Mouse (Mus musculus): ENCODE measurements around the gene Syvn1.
A peak's percentile ranks its signal among the peaks of the same experiment; 100 is the strongest.

Gene Syvn1

DNA sequence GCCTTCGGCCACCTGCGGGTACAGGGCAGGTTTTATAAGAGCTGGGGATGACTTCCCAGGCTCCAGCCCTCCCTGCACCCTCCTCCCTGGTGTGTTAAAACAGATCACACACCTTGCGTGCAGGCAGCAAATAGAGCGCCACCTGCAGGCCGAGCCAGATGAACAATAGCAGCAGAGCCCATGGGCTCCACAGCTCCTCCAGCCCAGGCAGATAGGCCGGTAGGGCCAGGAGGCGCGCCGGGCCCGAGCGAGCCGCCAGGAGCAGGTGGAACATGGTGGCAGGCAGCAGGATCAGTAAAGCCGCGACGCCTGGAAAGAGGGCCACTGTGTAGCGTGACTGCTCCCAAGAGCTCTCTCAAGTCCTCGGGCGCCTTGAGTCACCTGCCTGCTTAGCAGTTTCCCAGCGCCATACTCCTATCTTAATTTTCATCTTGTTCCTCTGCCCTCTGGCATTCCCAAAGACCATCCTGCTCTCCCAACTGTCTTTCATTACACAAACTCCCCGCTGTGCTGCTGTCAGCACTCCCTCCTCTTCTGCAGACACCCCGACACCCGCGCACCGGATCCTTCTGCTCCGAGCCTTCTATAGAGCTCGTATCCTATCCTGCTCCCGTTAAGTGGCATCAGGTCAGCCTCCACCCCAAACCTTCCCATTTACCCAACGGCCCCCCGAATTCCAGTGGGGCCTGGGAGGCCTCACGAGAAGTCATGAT, 20.8 kb downstream of the Syvn1 start:
- DNase-seq (ENCODE audit: inconsistent age in 2 of 2, low spot score in 1 of 2): peak; percentile 85 to 93

DNA sequence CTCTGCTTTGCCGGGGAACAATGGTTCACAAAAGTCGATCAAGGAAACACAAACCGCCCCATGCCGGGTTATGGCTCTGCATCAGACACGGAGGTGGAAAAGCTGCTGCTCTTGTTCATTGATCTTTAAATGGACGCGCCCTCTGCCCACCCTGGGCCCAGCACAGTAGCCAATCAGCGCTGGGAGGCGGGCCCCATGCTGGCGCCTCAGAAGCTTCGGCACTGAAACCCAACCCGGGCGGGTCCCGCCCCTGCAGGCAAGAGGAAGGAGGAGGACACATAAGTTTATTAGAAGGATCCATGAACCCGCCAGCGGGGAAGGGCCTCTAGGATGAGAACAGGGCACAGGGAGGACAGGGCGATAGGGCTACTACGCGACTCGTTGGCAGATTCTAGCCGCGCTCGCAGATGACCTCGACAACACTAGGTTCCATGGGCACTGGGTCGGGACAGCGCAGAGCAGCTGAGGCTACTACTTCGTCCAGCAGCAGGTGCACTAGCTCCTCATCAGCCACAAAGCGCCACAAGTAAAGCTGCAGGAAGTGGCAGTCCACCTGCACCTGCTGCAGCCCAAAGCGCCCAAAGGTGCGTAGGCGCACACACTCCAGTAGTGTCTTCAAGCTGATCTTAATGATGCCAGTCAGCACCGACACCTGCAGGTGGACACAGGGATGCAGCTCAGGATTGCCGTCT, 21.5 kb downstream of the Syvn1 start, which contains the start of gene Tm7sf2:
Gene Tm7sf2 (minus strand): TSS at position 650 of the 692 bp plus-strand sequence.
- peak; percentile 96 to 97 for DNase-seq (ENCODE audit: inconsistent age in 2 of 2, low spot score in 1 of 2)

DNA sequence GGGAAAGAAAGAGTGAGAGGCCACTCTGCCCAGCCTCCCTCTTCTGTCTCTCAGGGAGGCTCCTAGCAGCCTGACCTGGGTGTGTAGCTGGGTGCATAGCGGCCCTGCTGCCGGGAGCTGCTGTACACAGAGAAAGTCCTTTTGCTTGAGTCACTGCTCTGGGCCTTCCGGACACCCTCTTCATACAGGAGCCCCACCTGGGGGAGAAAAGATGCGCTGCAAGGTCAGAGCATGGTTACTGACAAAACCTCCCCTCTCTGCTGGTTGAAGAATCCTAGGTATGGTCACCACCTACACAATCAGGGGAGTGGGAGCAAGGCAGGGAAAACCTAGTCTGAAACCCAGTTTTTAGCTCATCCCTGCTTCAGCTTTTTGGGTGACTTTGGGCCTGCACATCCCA, 22.6 kb downstream of the Syvn1 start:
- no peak for DNase-seq (ENCODE audit: inconsistent age in 2 of 2, low spot score in 1 of 2)

GRCm38 (mm10) chr19:6069851-6070250, 23.5 kb downstream of the Syvn1 start:
- DNase-seq (ENCODE audit: inconsistent age in 2 of 2, low spot score in 1 of 2): no peak

DNA sequence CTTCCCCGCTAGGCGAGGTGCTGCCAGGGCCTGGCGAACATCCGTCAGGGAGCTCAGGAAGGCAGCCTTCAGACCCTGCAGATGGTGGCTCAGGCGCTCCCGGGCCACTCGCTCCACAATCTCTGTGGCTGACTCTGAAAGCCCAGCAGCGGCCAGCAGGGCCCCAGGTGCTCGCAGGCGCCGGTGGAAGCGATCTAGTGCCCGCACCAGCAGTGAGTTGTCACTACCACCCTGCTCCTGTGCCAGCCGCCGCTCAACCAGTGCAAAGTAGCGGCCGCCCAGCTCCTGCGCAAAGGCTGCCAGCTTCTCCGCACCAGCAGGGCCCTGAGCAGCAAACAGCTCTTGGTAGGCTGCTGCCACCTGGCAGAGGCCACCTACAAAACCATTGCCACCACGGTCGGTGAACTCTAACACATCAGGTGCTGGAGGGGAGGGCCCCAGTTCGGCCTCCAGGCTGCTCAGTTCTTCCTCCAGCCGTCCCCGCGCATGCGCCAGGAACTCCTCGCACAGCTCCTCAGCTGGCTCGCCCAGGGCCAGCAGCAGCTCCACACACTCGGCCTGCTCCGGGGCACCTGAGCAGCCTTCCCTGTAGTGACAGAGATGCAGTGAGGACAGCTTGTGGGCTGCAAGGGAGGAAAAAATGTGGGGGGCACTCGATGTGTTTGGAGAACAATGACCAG, 24.3 kb downstream of the Syvn1 start:
- DNase-seq (ENCODE audit: inconsistent age in 2 of 2, low spot score in 1 of 2): no peak

- DNase-seq (ENCODE audit: inconsistent age in 2 of 2, low spot score in 1 of 2): no peak
Measured at GRCm38 (mm10) chr19:6071261-6071660, 24.9 kb downstream of the Syvn1 start.

DNA sequence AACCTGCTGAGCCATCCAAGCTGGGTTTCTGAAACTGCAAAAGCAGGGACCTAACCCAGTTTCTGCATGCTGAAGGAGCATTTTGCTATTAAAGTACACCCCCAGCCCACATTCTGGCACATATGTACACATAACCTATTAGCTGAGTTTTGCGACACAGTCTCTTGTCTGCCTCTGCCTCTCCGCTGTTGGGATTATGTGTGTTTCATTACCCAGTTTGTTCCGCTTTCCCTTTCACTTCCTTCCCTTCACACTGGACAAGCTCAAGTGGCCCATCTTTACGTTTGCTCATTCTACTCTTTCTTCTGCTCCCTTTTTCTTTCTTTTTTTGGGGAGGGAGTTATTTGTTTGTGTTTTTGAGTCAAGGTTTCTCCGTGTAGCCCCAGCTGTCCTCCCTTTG, 27.5 kb downstream of the Syvn1 start:
- DNase-seq (ENCODE audit: inconsistent age in 2 of 2, low spot score in 1 of 2): no peak

DNA sequence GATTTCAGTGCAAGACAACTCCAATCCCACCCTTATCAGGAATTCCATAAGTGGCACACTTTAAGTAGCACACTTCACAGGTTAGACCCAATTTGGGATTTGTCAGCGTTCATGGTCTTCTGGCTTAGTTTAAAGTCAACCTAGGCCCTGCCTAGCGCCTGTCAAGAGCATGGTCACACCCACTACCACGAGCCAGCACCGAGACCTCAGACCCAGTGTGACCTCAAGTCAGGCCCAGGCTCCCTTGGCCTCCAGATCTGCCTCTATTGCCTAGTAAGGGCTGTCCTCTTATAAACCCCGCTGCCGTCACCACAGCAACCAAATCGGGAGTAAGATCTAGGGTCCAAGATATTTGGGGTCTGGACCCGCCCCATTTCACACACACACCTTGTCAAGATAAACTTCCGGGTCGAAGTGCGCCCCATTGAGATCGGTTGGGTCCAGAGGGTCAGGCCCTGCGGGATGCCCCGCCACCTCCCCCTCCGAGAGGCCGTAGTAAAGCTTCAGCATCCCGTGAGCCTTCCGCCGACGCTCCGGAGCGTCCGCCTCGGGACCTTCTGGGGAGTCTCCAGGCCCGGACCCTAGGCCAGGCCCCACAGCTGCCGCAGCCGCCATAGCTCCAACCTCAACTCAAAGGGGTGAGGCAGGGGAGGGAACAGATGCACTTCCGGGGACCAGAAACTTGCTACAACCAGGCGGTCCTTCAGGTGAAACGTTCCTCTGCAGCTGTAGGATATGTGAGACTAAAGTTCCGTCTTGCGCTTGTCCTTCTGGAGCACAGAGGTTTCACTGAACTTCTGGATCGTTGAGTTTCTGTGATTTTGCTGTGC, 30.4 kb downstream of the Syvn1 start, which contains the start of gene Vps51:
Gene Vps51 (minus strand): TSS at position 668 of the 830 bp plus-strand sequence.
- DNase-seq (ENCODE audit: inconsistent age in 2 of 2, low spot score in 1 of 2): peak; percentile 87 to 96

GRCm38 (mm10) chr19:6079983-6080480, 33.7 kb downstream of the Syvn1 start, which contains the start of gene Tmem262:
TSS of gene Tmem262 (plus strand) at chr19:6080033.
- no peak for DNase-seq (ENCODE audit: inconsistent age in 2 of 2, low spot score in 1 of 2)

- DNase-seq (ENCODE audit: inconsistent age in 2 of 2, low spot score in 1 of 2): no peak
Measured at GRCm38 (mm10) chr19:6082156-6082555, 35.8 kb downstream of the Syvn1 start, which contains the start of gene Gm28374. TSS of gene Gm28374 (minus strand) at chr19:6082256.

DNA sequence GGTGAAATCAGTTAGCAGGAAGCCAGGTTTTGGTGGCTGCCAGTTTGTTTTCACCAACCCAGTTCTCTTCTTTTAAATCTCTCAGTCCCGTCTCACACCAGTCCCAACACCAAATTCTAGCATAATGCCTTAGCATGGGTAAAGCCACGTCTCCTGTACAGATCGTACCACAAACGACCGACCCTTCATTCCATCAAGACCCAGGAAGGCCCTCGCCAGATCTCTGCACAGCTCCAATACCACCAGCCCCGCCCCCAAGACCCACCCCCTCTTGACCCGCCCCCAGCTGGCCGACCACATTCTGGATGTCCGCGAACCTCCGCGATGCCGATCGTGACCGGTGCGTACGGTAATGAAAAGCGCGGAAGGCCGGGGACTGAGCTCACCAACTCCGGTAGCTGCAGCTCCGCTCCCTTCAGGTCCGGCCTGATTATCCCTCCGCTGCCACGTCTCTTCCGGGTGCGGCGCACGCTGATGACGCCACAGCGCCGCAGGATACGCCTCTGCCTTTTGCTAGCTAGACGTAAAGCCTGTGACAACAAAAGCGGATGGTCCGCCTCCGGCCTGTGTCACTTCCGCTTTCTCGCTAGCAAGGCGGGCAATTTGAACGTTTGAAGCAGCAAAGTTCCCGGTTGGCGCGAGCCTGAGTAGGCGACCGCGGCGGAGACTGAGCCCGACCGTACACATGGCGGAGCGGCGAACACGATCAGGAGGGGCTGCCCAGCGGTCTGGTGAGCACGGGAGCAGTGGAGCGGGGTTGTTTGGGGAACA, 38.3 kb downstream of the Syvn1 start, which contains the start of the genes Zfpl1 and Cdca5:
Gene Zfpl1 (minus strand): TSS at position 479 of the 771 bp plus-strand sequence.
Gene Cdca5 (plus strand): TSS at position 506 of the 771 bp plus-strand sequence.
- DNase-seq (ENCODE audit: inconsistent age in 2 of 2, low spot score in 1 of 2): peak; percentile 96 to 98

DNA sequence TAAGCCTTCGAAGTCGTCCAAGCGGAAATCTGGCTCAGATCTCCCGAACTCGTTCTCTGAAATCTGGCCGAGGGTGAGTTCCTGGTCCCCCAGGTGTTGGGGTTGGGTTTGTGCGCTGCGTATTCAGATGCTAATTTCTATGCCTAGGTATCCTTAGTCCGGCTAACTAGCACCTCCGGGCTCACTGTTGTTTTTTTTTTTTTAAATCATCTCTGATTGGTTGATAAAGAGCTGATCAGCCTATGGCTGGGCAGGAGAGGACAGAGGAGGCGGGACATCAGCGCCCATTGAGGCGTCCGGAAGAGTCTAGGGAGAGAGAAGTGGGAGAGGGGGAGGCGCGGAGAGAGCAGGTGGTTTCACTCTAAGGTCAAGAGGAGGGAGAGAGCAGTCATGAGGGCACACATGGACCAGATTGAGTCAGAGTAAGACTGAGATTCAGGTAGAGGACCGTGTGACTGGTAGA, 39.1 kb downstream of the Syvn1 start:
- DNase-seq (ENCODE audit: inconsistent age in 2 of 2, low spot score in 1 of 2): peak; percentile 44 to 81

DNA sequence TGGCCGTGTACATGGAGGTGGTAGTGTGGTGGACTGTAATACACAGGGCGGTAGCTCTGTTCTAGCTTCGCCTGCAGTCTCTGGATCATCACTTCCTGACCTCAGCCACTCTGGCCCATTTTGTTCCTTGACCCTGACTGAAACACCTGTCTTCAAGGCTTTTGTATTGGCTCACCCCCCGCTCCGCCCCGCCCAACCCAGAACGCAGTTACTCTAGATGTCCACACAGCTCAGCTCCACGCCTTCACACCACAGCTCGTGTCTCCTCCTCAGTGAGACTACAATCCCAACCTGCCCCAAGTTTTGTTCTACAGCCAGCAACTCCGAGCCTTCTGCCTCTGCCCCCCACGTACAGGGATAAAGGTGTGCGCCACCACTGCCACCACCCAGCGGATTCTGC, 42.5 kb downstream of the Syvn1 start:
- no peak for DNase-seq (ENCODE audit: inconsistent age in 2 of 2, low spot score in 1 of 2)

GRCm38 (mm10) chr19:6094119-6094518, 47.7 kb downstream of the Syvn1 start, which contains the start of gene AC131692.1:
TSS of gene AC131692.1 (plus strand) at chr19:6094419.
- no peak for DNase-seq (ENCODE audit: inconsistent age in 2 of 2, low spot score in 1 of 2)

DNA sequence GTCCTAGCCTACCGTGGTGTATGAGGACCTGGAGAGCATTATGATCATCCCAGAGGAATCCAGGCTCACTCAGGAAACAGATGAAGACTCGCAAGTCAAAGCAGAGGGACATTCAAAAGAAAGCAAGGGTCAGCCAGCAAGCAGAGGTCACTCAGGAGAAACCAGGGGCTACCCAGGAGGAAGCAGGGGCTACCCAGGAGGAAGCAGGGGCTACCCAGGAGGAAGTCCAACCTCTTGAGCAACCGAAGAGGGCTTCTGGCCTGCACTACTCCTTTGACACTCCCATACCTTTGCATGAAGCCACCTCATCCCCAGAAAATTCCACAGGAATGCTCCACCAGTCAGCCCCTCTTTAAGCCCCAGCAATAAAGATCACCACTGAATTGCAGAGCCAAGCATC, 51.5 kb downstream of the Syvn1 start:
- DNase-seq (ENCODE audit: inconsistent age in 2 of 2, low spot score in 1 of 2): peak in 1 of 2 experiments; percentile 41

GRCm38 (mm10) chr19:6101186-6101585, 54.8 kb downstream of the Syvn1 start:
- no peak for DNase-seq (ENCODE audit: inconsistent age in 2 of 2, low spot score in 1 of 2)

- DNase-seq (ENCODE audit: inconsistent age in 2 of 2, low spot score in 1 of 2): no peak
Measured at GRCm38 (mm10) chr19:6102169-6102853, 55.9 kb downstream of the Syvn1 start.

All from adrenal gland, adult (tissue).